ENCODE assay signal across 8 mouse cellular contexts in the genomic region with DNA sequence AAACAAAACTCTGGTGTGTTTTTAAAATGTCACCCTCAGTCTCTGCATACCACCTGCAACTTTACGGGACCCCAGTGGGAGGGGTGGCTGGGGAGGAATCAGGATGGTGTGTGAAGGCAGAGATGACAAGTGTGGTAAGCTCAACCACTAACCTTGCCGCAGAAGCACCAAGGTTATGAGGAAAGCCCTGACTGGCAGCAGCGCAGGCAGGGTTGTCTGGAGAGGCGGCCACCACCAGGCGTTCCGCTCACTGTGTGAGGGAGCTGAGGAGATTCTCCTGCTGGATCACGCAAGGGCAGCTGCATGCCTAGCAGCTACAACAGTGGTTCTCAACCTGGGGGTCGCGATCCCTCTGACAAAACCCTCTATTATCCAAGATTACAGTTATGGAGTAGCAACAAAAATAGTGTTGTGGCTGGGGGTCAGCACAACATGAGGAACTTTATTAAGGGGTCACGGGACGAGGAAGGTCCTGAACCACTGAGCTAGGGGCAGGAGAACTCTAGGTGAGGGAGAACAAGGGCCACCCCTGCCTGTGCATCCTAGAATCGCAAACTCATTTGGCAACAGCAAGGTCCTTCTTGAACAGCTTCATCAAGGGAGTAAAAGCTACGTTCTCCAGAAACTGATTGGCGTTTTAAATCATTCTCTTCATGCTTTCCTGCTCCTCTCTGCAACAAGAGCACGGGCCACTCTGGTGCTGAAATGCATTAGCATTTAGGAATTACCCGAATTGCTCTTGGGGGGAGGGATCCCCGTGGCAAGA.
A peak's percentile ranks its signal among the peaks of the same experiment; 100 is the strongest.
DNase-seq lines count a peak whose midpoint lies in the region; ATAC-seq and TF ChIP-seq lines count a peak whose summit lies in the region.

No protein-coding gene starts in this region.

- peak overlapping the region; percentile 71 for H3K27ac ChIP-seq in kidney, postnatal 0 days
- no peak overlapping the region for H3K27ac ChIP-seq in hindbrain, embryonic 11.5 days (ENCODE audit: low read depth, low read length)
- H3K27ac ChIP-seq in midbrain, embryonic 11.5 days (ENCODE audit: low read depth, low read length): no peak overlapping the region

- H3K4me2 ChIP-seq in kidney, postnatal 0 days (ENCODE audit: low read length): peak overlapping the region; percentile 66
- H3K4me2 ChIP-seq in hindbrain, embryonic 11.5 days (replicated peaks; ENCODE audit: low read depth, low read length): peak overlapping the region; percentile 31
- H3K4me2 ChIP-seq in midbrain, embryonic 11.5 days: peak overlapping the region; percentile 55

- TF ChIP-seq CTCF in kidney, postnatal 0 days (IDR thresholded peaks at IDR 0.05; ENCODE audit: low read depth): no peak

- WGBS in kidney, postnatal 0 days: 38% methylated on average over 17 of the region's 17 CpGs
- WGBS in hindbrain, embryonic 11.5 days: 31% methylated on average over 17 of the region's 17 CpGs
- 28% methylated on average over 17 of the region's 17 CpGs for WGBS in midbrain, embryonic 11.5 days

- no peaks in the 10 kb centered on the region for H3K9me3 ChIP-seq in kidney, postnatal 0 days (replicated peaks; ENCODE audit: low read length)
- H3K9me3 ChIP-seq in hindbrain, embryonic 11.5 days (ENCODE audit: control insufficient read depth, low read length): no peaks in the 10 kb centered on the region
- no peaks in the 10 kb centered on the region for H3K9me3 ChIP-seq in midbrain, embryonic 11.5 days (ENCODE audit: control insufficient read depth, low read length)

- no peak for DNase-seq in kidney, postnatal 0 days (ENCODE audit: low spot score)
- DNase-seq in kidney, postnatal 25 days: no peak
- peak; percentile 22 for DNase-seq in hindbrain, embryonic 11.5 days (ENCODE audit: low spot score)
- DNase-seq in midbrain, embryonic 11.5 days (ENCODE audit: low spot score, missing footprints): peak; percentile 94
- DNase-seq in urinary bladder, postnatal 25 days (ENCODE audit: low spot score): no peak
- DNase-seq in spleen, postnatal 10 days (ENCODE audit: low spot score in 2 of 2): no peak
- DNase-seq in left cerebral cortex, adult 11 months (ENCODE audit: low spot score): no peak

- peak overlapping the region; percentile 33 for H3K4me3 ChIP-seq in kidney, postnatal 0 days (replicated peaks; ENCODE audit: low read depth, low read length)
- peak overlapping the region; percentile 16; the same call in 1 of the 2 replicates for H3K4me3 ChIP-seq in hindbrain, embryonic 11.5 days (ENCODE audit: low read depth, low read length)
- H3K4me3 ChIP-seq in midbrain, embryonic 11.5 days (ENCODE audit: low read depth, low read length): peak overlapping the region; percentile 31

- no peaks in the 10 kb centered on the region for H3K36me3 ChIP-seq in kidney, postnatal 0 days (ENCODE audit: insufficient read depth, low read length)
- no peaks in the 10 kb centered on the region for H3K36me3 ChIP-seq in hindbrain, embryonic 11.5 days (ENCODE audit: control insufficient read depth, insufficient read depth, low read length)
- no peaks in the 10 kb centered on the region for H3K36me3 ChIP-seq in midbrain, embryonic 11.5 days (ENCODE audit: control insufficient read depth, insufficient read depth, low read length)

- peaks cover 10% of the 10 kb centered on the region for H3K4me1 ChIP-seq in kidney, postnatal 0 days (replicated peaks; ENCODE audit: insufficient read depth, low read length)
- H3K4me1 ChIP-seq in hindbrain, embryonic 11.5 days (replicated peaks; ENCODE audit: control insufficient read depth, insufficient read depth, low read length): 0 out of 2 replicates have a peak, but pooled peaks cover 2% of the 10 kb centered on the region
- peaks cover 15% of the 10 kb centered on the region for H3K4me1 ChIP-seq in midbrain, embryonic 11.5 days (ENCODE audit: control insufficient read depth, insufficient read depth, low read length)

- H3K9ac ChIP-seq in kidney, postnatal 0 days (ENCODE audit: low read depth, low read length): peak overlapping the region; percentile 35; the same call in 1 of the 2 replicates
- peak overlapping the region; percentile 1; the same call in 1 of the 2 replicates for H3K9ac ChIP-seq in hindbrain, embryonic 11.5 days (ENCODE audit: low read depth, low read length)
- H3K9ac ChIP-seq in midbrain, embryonic 11.5 days (ENCODE audit: low read length): peak overlapping the region; percentile 44

- no peaks in the 10 kb centered on the region for H3K27me3 ChIP-seq in kidney, postnatal 0 days (ENCODE audit: insufficient read depth, low read length)
- no peaks in the 10 kb centered on the region for H3K27me3 ChIP-seq in hindbrain, embryonic 11.5 days (ENCODE audit: control insufficient read depth, insufficient read depth, low read length)
- no peaks in the 10 kb centered on the region for H3K27me3 ChIP-seq in midbrain, embryonic 11.5 days (ENCODE audit: control insufficient read depth, insufficient read depth, low read length)

- ATAC-seq in kidney, postnatal 0 days (replicated peaks; ENCODE audit: low FRiP score, low read depth): no peak; the same call in 1 of the 2 replicates
- ATAC-seq in common myeloid progenitor, adult 5-6 weeks (replicated peaks; ENCODE audit: low read depth, poor library complexity, severe bottlenecking): peak; percentile 52
- peak; percentile 49; the same call in 1 of the 2 replicates for ATAC-seq in hindbrain, embryonic 11.5 days (ENCODE audit: low FRiP score)
- ATAC-seq in midbrain, embryonic 11.5 days (ENCODE audit: low FRiP score): peak; percentile 62

Comparison
In these comparisons a context has a peak if more than half of its experiments do, and no peak if none do; other contexts are left out.
1. DNase-seq: peak in hindbrain, embryonic 11.5 days (single experiment) and midbrain, embryonic 11.5 days (single experiment); none in kidney, postnatal 0 days (single experiment), kidney, postnatal 25 days (0 of 2), urinary bladder, postnatal 25 days (single experiment), spleen, postnatal 10 days (0 of 2) and left cerebral cortex, adult 11 months (single experiment).
2. Peak in every context shown above with its lines, with median percentiles within 50 percentile points of each other: H3K4me2 ChIP-seq, H3K4me3 ChIP-seq and H3K9ac ChIP-seq.